Mouse (Mus musculus): ENCODE measurements around the gene Pcsk5. TPM values are rescaled to one million over a fixed set of nuclear protein-coding genes. Genes with fewer than 3 reads are reported as not detected.

Pcsk5 gene
- polyA plus RNA-seq, 1 experiment from 2014 or later = 7.6 TPM

- no peak overlapping the region for H3K9ac ChIP-seq
Observed at GRCm38 (mm10) chr19:17553396-17554100, 283.9 kb downstream of the Pcsk5 start.

GRCm38 (mm10) chr19:17528746-17529532 is 308.5 kb downstream of the Pcsk5 start:
- Histone ChIP-seq H3K4me1 (no peaks in the 10 kb centered on the region), H3K27ac (no peak overlapping the region), H3K9me3 (no peaks in the 10 kb centered on the region), H3K4me3 (no peak overlapping the region), H3K27me3 (replicated peaks) (no peaks in the 10 kb centered on the region), H3K36me3 (replicated peaks) (no peaks in the 10 kb centered on the region), H3K9ac (no peak overlapping the region), H3K4me2 (no peak overlapping the region)
- ATAC-seq (replicated peaks) = no peak
- 74% methylated on average over 4 of the region's 4 CpGs for WGBS

More at GRCm38 (mm10) chr19:17553396-17554100, 283.9 kb downstream of the Pcsk5 start:
- Histone ChIP-seq H3K36me3 (replicated peaks) (no peaks in the 10 kb centered on the region), H3K4me2 (no peak overlapping the region), H3K4me3 (no peak overlapping the region), H3K27ac (no peak overlapping the region), H3K27me3 (replicated peaks) (no peaks in the 10 kb centered on the region), H3K4me1 (no peaks in the 10 kb centered on the region), H3K9me3 (no peaks in the 10 kb centered on the region)
- ATAC-seq (replicated peaks) = no peak

- Histone ChIP-seq H3K9me3 (no peaks in the 10 kb centered on the region), H3K4me1 (no peaks in the 10 kb centered on the region), H3K4me3 (no peak overlapping the region), H3K27me3 (replicated peaks) (no peaks in the 10 kb centered on the region), H3K27ac (no peak overlapping the region), H3K36me3 (replicated peaks) (no peaks in the 10 kb centered on the region), H3K4me2 (no peak overlapping the region), H3K9ac (no peak overlapping the region)
- WGBS = 79% methylated on average over 1 of the region's 1 CpGs
- no peak for ATAC-seq (replicated peaks)
Observed at GRCm38 (mm10) chr19:17525558-17525957, 311.9 kb downstream of the Pcsk5 start.

DNA sequence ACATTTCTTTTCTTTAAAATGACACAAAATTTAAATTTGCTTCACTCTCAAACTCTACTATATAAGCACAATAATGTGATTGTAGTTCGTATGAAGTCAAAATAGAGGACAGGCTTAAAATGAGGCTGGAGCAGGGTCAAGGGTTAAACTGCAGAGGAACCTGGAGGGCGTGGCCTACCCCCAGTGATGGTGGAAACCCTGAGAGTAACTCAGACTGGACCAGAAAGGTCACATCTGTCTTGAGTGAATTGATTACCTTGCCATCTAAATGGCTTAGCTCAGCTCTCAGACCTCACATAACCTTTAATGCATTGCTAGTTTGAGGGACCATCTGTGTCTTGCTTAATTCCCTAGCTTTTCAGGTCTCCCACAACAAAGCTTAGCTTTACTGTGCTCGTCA is 323.0 kb downstream of the Pcsk5 start:
- Histone ChIP-seq H3K4me2 (no peak overlapping the region), H3K4me3 (no peak overlapping the region), H3K4me1 (no peaks in the 10 kb centered on the region), H3K27ac (no peak overlapping the region), H3K9ac (no peak overlapping the region), H3K9me3 (no peaks in the 10 kb centered on the region), H3K27me3 (replicated peaks) (no peaks in the 10 kb centered on the region), H3K36me3 (replicated peaks) (no peaks in the 10 kb centered on the region)
- ATAC-seq (replicated peaks) = no peak
- WGBS = 71% methylated on average over 3 of the region's 3 CpGs

DNA sequence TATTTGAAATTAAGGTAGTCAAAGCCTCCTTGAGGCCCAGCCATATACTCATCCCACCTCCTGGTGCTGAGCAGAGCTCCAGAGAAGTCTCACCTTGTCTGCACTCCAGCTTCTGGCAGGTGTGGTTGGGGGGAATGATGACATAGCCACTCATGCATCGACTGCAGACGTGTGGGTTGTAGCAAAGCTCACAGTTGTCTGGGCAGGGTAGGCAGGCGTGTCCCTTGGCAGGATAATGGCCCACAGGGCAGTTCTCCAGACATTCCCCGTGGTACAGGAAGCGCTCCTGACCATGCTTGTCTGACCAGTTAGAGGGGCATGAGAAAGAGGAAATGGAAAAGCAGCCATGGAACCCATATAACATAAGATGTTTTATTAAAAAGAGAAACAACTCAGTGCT is 326.1 kb downstream of the Pcsk5 start:
- no peak overlapping the region for H3K4me3 ChIP-seq
- no peaks in the 10 kb centered on the region for H3K9me3 ChIP-seq
- H3K9ac ChIP-seq = no peak overlapping the region
- ATAC-seq (replicated peaks) = no peak
- H3K4me1 ChIP-seq = no peaks in the 10 kb centered on the region
- no peaks in the 10 kb centered on the region for H3K27me3 ChIP-seq (replicated peaks)
- no peak overlapping the region for H3K4me2 ChIP-seq
- no peak overlapping the region for H3K27ac ChIP-seq
- H3K36me3 ChIP-seq (replicated peaks) = no peaks in the 10 kb centered on the region
- WGBS = 83% methylated on average over 5 of the region's 5 CpGs

GRCm38 (mm10) chr19:17504212-17504611 is 333.2 kb downstream of the Pcsk5 start:
- Histone ChIP-seq H3K27ac (no peak overlapping the region), H3K27me3 (replicated peaks) (no peaks in the 10 kb centered on the region), H3K9ac (no peak overlapping the region), H3K36me3 (replicated peaks) (no peaks in the 10 kb centered on the region), H3K4me3 (no peak overlapping the region), H3K4me1 (no peaks in the 10 kb centered on the region), H3K4me2 (no peak overlapping the region), H3K9me3 (no peaks in the 10 kb centered on the region)
- no peak for ATAC-seq (replicated peaks)
- WGBS = 69% methylated on average over 6 of the region's 6 CpGs

- no peak overlapping the region for H3K9ac ChIP-seq
- no peaks in the 10 kb centered on the region for H3K4me1 ChIP-seq
- no peaks in the 10 kb centered on the region for H3K27me3 ChIP-seq (replicated peaks)
- no peak for ATAC-seq (replicated peaks)
- H3K4me2 ChIP-seq = no peak overlapping the region
- 84% methylated on average over 7 of the region's 7 CpGs for WGBS
- H3K9me3 ChIP-seq = no peaks in the 10 kb centered on the region
- H3K27ac ChIP-seq = no peak overlapping the region
- no peaks in the 10 kb centered on the region for H3K36me3 ChIP-seq (replicated peaks)
- H3K4me3 ChIP-seq = no peak overlapping the region
Observed at GRCm38 (mm10) chr19:17498586-17499235, 338.7 kb downstream of the Pcsk5 start.

DNA sequence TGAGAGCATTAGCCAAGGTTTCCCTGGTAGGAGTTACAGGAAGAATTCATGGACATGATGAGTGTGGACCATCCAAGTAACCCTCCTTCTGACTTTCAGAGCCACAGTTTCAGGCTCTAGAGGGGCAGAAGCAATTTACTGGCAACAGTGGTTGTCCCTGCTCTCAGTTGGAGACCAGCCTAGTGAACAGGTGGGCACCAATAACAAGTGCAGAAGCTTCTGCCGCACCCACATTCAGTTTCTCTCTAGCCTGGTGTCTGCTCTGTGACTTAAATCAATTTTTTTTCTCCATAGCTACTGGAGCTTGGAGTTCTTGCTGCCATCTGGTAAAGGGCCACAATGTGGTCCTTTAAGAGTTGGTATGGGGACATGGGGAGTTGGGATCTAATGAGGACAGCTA is 341.3 kb downstream of the Pcsk5 start:
- Histone ChIP-seq H3K4me3 (no peak overlapping the region), H3K36me3 (replicated peaks) (no peaks in the 10 kb centered on the region), H3K4me2 (no peak overlapping the region), H3K9me3 (no peaks in the 10 kb centered on the region), H3K4me1 (0 out of 2 replicates have a peak, but pooled peaks cover 8% of the 10 kb centered on the region), H3K9ac (no peak overlapping the region), H3K27ac (no peak overlapping the region), H3K27me3 (replicated peaks) (no peaks in the 10 kb centered on the region)
- 96% methylated on average over 1 of the region's 1 CpGs for WGBS
- no peak for ATAC-seq (replicated peaks)

- H3K9me3 ChIP-seq = no peaks in the 10 kb centered on the region
- no peak overlapping the region for H3K4me3 ChIP-seq
- WGBS = 42% methylated on average over 9 of the region's 9 CpGs
- H3K4me2 ChIP-seq = no peak overlapping the region
- ATAC-seq (replicated peaks) = peak; percentile 77
- H3K36me3 ChIP-seq (replicated peaks) = no peaks in the 10 kb centered on the region
- H3K9ac ChIP-seq = no peak overlapping the region
- 0 out of 2 replicates have a peak, but pooled peaks cover 12% of the 10 kb centered on the region for H3K4me1 ChIP-seq
- H3K27me3 ChIP-seq (replicated peaks) = no peaks in the 10 kb centered on the region
- 0 out of 2 replicates have a peak overlapping the region, but pooled peaks have one; percentile 6 for H3K27ac ChIP-seq
Observed at GRCm38 (mm10) chr19:17491822-17492544, 345.4 kb downstream of the Pcsk5 start.

DNA sequence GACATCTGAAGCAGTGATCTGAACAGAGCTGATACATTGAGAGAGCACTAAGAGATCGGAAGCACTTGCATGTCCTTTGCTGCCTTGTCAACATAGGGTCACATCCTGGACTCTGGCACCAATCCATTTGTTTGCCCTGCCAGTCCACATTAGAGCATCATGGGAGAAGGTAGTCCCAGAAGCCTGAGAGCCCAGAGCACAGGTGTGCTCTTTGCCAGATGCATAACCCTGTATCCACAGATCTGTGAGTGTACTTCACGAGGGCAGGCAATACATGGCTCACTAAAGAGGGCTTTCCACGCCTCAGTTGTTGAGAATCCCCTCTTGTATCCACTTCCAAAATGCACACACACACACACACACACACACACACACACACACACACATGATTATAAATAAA is 346.1 kb downstream of the Pcsk5 start:
- H3K27ac ChIP-seq = no peak overlapping the region
- H3K27me3 ChIP-seq (replicated peaks) = no peaks in the 10 kb centered on the region
- H3K9me3 ChIP-seq = no peaks in the 10 kb centered on the region
- WGBS = 75% methylated on average over 3 of the region's 3 CpGs
- H3K4me2 ChIP-seq = no peak overlapping the region
- ATAC-seq (replicated peaks) = 0 out of 2 replicates have a peak, but pooled peaks have one; percentile 51
- H3K36me3 ChIP-seq (replicated peaks) = no peaks in the 10 kb centered on the region
- no peak overlapping the region for H3K9ac ChIP-seq
- no peak overlapping the region for H3K4me3 ChIP-seq
- 0 out of 2 replicates have a peak, but pooled peaks cover 12% of the 10 kb centered on the region for H3K4me1 ChIP-seq

DNA sequence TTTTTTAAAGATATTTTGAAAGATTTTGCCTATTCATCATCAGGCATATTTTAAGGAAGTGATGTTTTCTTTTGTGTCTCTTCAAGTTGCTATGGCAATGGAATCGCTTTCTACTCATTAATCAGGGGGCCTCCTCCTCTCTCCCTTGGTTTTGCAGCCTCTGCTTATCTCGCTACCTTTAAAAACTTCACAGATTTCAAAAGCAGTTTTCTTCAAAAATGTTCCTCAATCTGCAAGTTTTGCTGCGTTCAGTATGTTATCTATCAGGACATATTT is 347.6 kb downstream of the Pcsk5 start:
- Histone ChIP-seq H3K4me1 (0 out of 2 replicates have a peak, but pooled peaks cover 12% of the 10 kb centered on the region), H3K27me3 (replicated peaks) (no peaks in the 10 kb centered on the region), H3K4me3 (no peak overlapping the region), H3K9ac (no peak overlapping the region), H3K36me3 (replicated peaks) (no peaks in the 10 kb centered on the region), H3K9me3 (no peaks in the 10 kb centered on the region), H3K4me2 (no peak overlapping the region), H3K27ac (no peak overlapping the region)
- WGBS = 63% methylated on average over 3 of the region's 3 CpGs
- no peak for ATAC-seq (replicated peaks)
